Mouse (Mus musculus): ENCODE results near the gene Lamtor4. TPM values are rescaled to one million over a fixed set of nuclear protein-coding genes. Genes with fewer than 3 reads are reported as not detected.
A peak's percentile ranks its signal among the peaks of the same experiment; 100 is the strongest.
"Not testable (repeated sequence)": the region's sequence is repeated elsewhere in the genome, so short reads cannot be mapped to it uniquely, and the experiment has no call there.

Lamtor4 gene
- total RNA-seq (2021): 10 to 100 TPM; 47.7 to 49.6 TPM
- long read RNA-seq, experiment 1, transcript Lamtor4-202 (3 exons, 980 nt): minor isoform, 8 of 20 reads
- long read RNA-seq, experiment 1, transcript Lamtor4-201 (4 exons, 877 nt): major isoform, 12 of 20 reads
- long read RNA-seq, experiment 1, partial matches to known transcripts: 0 of 20 reads
- long read RNA-seq, experiment 1, other reads (novel, unspliced or antisense): 0 of 20 reads
- long read RNA-seq, experiment 2, transcript Lamtor4-201 (4 exons, 877 nt): minor isoform, 7 of 20 reads
- long read RNA-seq, experiment 2, transcript Lamtor4-202 (3 exons, 980 nt): major isoform, 9 of 20 reads
- long read RNA-seq, experiment 2, partial matches to known transcripts: 3 of 20 reads
- long read RNA-seq, experiment 2, other reads (novel, unspliced or antisense): 1 of 20 reads

- intact Hi-C loops (cut with DNase I): no loop called here
- peak within 1 kb of the TSS; percentile 95 for H3K27ac ChIP-seq
- no peak; the same call in 1 of the 2 replicates for TF ChIP-seq CTCF (IDR thresholded peaks at IDR 0.05)
Measured at GRCm38 (mm10) chr5:138255353-138256093, at the start of gene Lamtor4. Gene Lamtor4 (plus strand): TSS chr5:138255482.

GRCm38 (mm10) chr5:138207253-138207652, 48.0 kb upstream of the Lamtor4 start:
- no peak overlapping the region for H3K27ac ChIP-seq
- no peak for TF ChIP-seq CTCF (IDR thresholded peaks at IDR 0.05)
- DNase-seq (ENCODE audit: extremely low spot score in 1 of 2, low spot score in 2 of 2): no peak
- intact Hi-C loops (cut with DNase I): no loop called here
- H3K4me3 ChIP-seq: no peak overlapping the region

More at GRCm38 (mm10) chr5:138255353-138256093, at the start of gene Lamtor4:
- peak within 1 kb of the TSS; percentile 68 for H3K4me3 ChIP-seq
- DNase-seq (ENCODE audit: extremely low spot score in 1 of 2, low spot score in 2 of 2): peak; percentile 89 to 95

GRCm38 (mm10) chr5:138207873-138208272, 47.4 kb upstream of the Lamtor4 start:
- TF ChIP-seq CTCF (IDR thresholded peaks at IDR 0.05): no peak
- no peak for DNase-seq (ENCODE audit: extremely low spot score in 1 of 2, low spot score in 2 of 2)
- no peak overlapping the region for H3K27ac ChIP-seq
- intact Hi-C loops (cut with DNase I): no loop called here
- H3K4me3 ChIP-seq: no peak overlapping the region

GRCm38 (mm10) chr5:138216632-138217031, 38.6 kb upstream of the Lamtor4 start:
- intact Hi-C loops (cut with DNase I); DNase-seq (ENCODE audit: extremely low spot score in 1 of 2, low spot score in 2 of 2); H3K27ac ChIP-seq; H3K4me3 ChIP-seq: not testable (repeated sequence)

GRCm38 (mm10) chr5:138219864-138220263, 35.4 kb upstream of the Lamtor4 start:
- intact Hi-C loops (cut with DNase I): loop anchor here (5.0 kb wide), 2 partner anchors 62 to 82 kb away; partner anchors contain the start of genes Gpc2 and Stag3
- no peak for DNase-seq (ENCODE audit: extremely low spot score in 1 of 2, low spot score in 2 of 2)
- Histone ChIP-seq H3K27ac (no peak overlapping the region), H3K4me3 (no peak overlapping the region)
- TF ChIP-seq CTCF (IDR thresholded peaks at IDR 0.05): no peak

GRCm38 (mm10) chr5:138222111-138222510, 33.2 kb upstream of the Lamtor4 start:
- intact Hi-C loops (cut with DNase I): loop anchor here (5.0 kb wide), 2 partner anchors 60 to 80 kb away; partner anchors contain the start of genes Gpc2 and Stag3
- Histone ChIP-seq H3K4me3 (no peak overlapping the region), H3K27ac (no peak overlapping the region)
- DNase-seq (ENCODE audit: extremely low spot score in 1 of 2, low spot score in 2 of 2): peak; percentile 76 to 89
- peak; percentile 99 for TF ChIP-seq CTCF (IDR thresholded peaks at IDR 0.05)

GRCm38 (mm10) chr5:138223287-138223686, 32.0 kb upstream of the Lamtor4 start:
- DNase-seq (ENCODE audit: extremely low spot score in 1 of 2, low spot score in 2 of 2): no peak
- intact Hi-C loops (cut with DNase I): loop anchor here (5.0 kb wide), 2 partner anchors 59 to 79 kb away; partner anchors contain the start of genes Gpc2 and Stag3
- H3K4me3 ChIP-seq: no peak overlapping the region
- H3K27ac ChIP-seq: no peak overlapping the region
- TF ChIP-seq CTCF (IDR thresholded peaks at IDR 0.05): no peak

GRCm38 (mm10) chr5:138225700-138226099, 29.6 kb upstream of the Lamtor4 start, which contains the start of gene Nxpe5:
Gene Nxpe5 (plus strand): TSS chr5:138225898.
- intact Hi-C loops (cut with DNase I): no loop called here
- Histone ChIP-seq H3K4me3 (no peak within 1 kb of the TSS), H3K27ac (no peak within 1 kb of the TSS)
- DNase-seq (ENCODE audit: extremely low spot score in 1 of 2, low spot score in 2 of 2): no peak
- no peak for TF ChIP-seq CTCF (IDR thresholded peaks at IDR 0.05)

GRCm38 (mm10) chr5:138226491-138226890, 28.8 kb upstream of the Lamtor4 start:
- intact Hi-C loops (cut with DNase I): no loop called here
- DNase-seq (ENCODE audit: extremely low spot score in 1 of 2, low spot score in 2 of 2): no peak

GRCm38 (mm10) chr5:138227367-138227766, 27.9 kb upstream of the Lamtor4 start:
- TF ChIP-seq CTCF (IDR thresholded peaks at IDR 0.05): no peak
- no peak for DNase-seq (ENCODE audit: extremely low spot score in 1 of 2, low spot score in 2 of 2)
- intact Hi-C loops (cut with DNase I): no loop called here
- H3K4me3 ChIP-seq: no peak overlapping the region
- no peak overlapping the region for H3K27ac ChIP-seq

More at GRCm38 (mm10) chr5:138226491-138226890, 28.8 kb upstream of the Lamtor4 start:
- no peak for TF ChIP-seq CTCF (IDR thresholded peaks at IDR 0.05)
- Histone ChIP-seq H3K27ac (no peak overlapping the region), H3K4me3 (no peak overlapping the region)

- no peak for DNase-seq (ENCODE audit: extremely low spot score in 1 of 2, low spot score in 2 of 2)
- Histone ChIP-seq H3K4me3 (no peak overlapping the region), H3K27ac (no peak overlapping the region)
- intact Hi-C loops (cut with DNase I): no loop called here
- peak; percentile 56 for TF ChIP-seq CTCF (IDR thresholded peaks at IDR 0.05)
Measured at GRCm38 (mm10) chr5:138228026-138228425, 27.3 kb upstream of the Lamtor4 start.

- Histone ChIP-seq H3K4me3 (no peak overlapping the region), H3K27ac (no peak overlapping the region)
- no peak for TF ChIP-seq CTCF (IDR thresholded peaks at IDR 0.05)
- intact Hi-C loops (cut with DNase I): no loop called here
- no peak for DNase-seq (ENCODE audit: extremely low spot score in 1 of 2, low spot score in 2 of 2)
Measured at GRCm38 (mm10) chr5:138229511-138229910, 25.8 kb upstream of the Lamtor4 start.
